Mouse (Mus musculus): ENCODE results near the gene B230118H07Rik. TPM values are rescaled to one million over a fixed set of nuclear protein-coding genes. Genes with fewer than 3 reads are reported as not detected.
A peak's percentile ranks its signal among the peaks of the same experiment; 100 is the strongest.

B230118H07Rik gene
- polyA plus RNA-seq, 1 experiment: 32.8 TPM

- Histone ChIP-seq H3K4me3 (replicated peaks; ENCODE audit: control insufficient read depth, low read depth, low read length) (no peak overlapping the region), H3K27ac (ENCODE audit: control insufficient read depth, insufficient read depth, low read depth, low read length, poor library complexity) (no peak overlapping the region), H3K4me1 (ENCODE audit: control insufficient read depth, insufficient read depth, low read length) (no peaks in the 10 kb centered on the region; the same call in 1 of the 2 replicates)
- TF ChIP-seq CTCF (IDR thresholded peaks at IDR 0.05; ENCODE audit: control insufficient read depth, insufficient read depth, low read length): no peak
- no peak for TF ChIP-seq POLR2A (IDR thresholded peaks at IDR 0.05; ENCODE audit: borderline replicate concordance, control insufficient read depth, low read depth, low read length)
Measured at GRCm38 (mm10) chr2:101627227-101627626, 22.1 kb downstream of the B230118H07Rik start.

DNA sequence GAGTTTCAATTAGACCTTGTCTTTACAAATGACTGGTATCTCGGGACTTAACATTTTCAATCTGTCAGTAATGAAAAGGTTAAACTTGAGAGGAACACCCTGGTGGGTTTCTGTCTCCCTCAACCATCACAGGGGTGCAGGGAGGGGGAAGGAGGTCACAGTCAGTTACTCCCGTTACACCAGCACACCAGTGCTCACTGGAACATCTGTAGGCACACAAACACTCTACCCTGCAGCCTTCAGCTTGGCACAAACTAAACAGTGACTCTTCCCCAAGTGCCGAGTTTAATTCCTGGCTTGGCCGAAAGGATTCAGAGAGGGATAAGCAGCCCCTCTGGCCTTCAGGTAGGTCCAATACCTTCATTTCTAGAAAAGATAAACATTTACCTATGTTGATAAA, 24.8 kb downstream of the B230118H07Rik start, which contains the start of gene Rag2:
TSS of gene Rag2 (plus strand) at position 193 of the 400 bp plus-strand sequence.
- WGBS: 23% methylated on average over 4 of the region's 4 CpGs
- Histone ChIP-seq H3K27ac (ENCODE audit: control insufficient read depth, insufficient read depth, low read depth, low read length, poor library complexity) (peak within 1 kb of the TSS; percentile 46; the same call in 1 of the 2 replicates), H3K4me1 (ENCODE audit: control insufficient read depth, insufficient read depth, low read length) (peaks cover 2% of the 10 kb centered on the region; the same call in 1 of the 2 replicates), H3K4me3 (replicated peaks; ENCODE audit: control insufficient read depth, low read depth, low read length) (peak within 1 kb of the TSS; percentile 45)
- no peak for TF ChIP-seq POLR2A (IDR thresholded peaks at IDR 0.05; ENCODE audit: borderline replicate concordance, control insufficient read depth, low read depth, low read length)
- no peak for TF ChIP-seq CTCF (IDR thresholded peaks at IDR 0.05; ENCODE audit: control insufficient read depth, insufficient read depth, low read length)

DNA sequence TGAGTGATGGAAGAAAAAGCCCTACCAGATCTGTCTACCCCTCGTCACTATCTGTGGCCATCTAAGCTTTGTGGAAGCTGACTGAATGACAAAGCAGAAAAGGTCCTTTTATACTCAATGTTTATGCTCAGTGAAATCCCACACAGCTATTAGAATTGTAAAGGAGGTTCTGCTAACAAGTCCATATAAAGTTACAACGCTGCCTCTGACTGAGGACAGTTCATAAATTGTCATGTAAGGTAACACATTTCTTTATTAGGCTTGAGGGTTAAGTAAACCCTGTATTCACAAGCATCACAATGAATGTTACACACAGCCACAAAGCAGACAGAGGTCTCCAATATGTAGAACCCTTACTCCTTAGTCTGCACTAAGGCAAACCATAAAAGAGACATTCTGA, 25.3 kb downstream of the B230118H07Rik start:
- Histone ChIP-seq H3K4me3 (replicated peaks; ENCODE audit: control insufficient read depth, low read depth, low read length) (no peak overlapping the region), H3K27ac (ENCODE audit: control insufficient read depth, insufficient read depth, low read depth, low read length, poor library complexity) (no peak overlapping the region), H3K4me1 (ENCODE audit: control insufficient read depth, insufficient read depth, low read length) (peaks cover 2% of the 10 kb centered on the region; the same call in 1 of the 2 replicates)
- TF ChIP-seq CTCF (IDR thresholded peaks at IDR 0.05; ENCODE audit: control insufficient read depth, insufficient read depth, low read length) (no peak), POLR2A (IDR thresholded peaks at IDR 0.05; ENCODE audit: borderline replicate concordance, control insufficient read depth, low read depth, low read length) (no peak)
- WGBS: 19% methylated on average over 2 of the region's 2 CpGs

GRCm38 (mm10) chr2:101623042-101623441, 26.3 kb downstream of the B230118H07Rik start:
- no peak overlapping the region for H3K4me3 ChIP-seq (replicated peaks; ENCODE audit: control insufficient read depth, low read depth, low read length)
- TF ChIP-seq POLR2A (IDR thresholded peaks at IDR 0.05; ENCODE audit: borderline replicate concordance, control insufficient read depth, low read depth, low read length) (no peak), CTCF (IDR thresholded peaks at IDR 0.05; ENCODE audit: control insufficient read depth, insufficient read depth, low read length) (no peak)
- 32% methylated on average over 2 of the region's 2 CpGs for WGBS
- H3K4me1 ChIP-seq (ENCODE audit: control insufficient read depth, insufficient read depth, low read length): peaks cover 2% of the 10 kb centered on the region; the same call in 1 of the 2 replicates
- H3K27ac ChIP-seq (ENCODE audit: control insufficient read depth, insufficient read depth, low read depth, low read length, poor library complexity): no peak overlapping the region

DNA sequence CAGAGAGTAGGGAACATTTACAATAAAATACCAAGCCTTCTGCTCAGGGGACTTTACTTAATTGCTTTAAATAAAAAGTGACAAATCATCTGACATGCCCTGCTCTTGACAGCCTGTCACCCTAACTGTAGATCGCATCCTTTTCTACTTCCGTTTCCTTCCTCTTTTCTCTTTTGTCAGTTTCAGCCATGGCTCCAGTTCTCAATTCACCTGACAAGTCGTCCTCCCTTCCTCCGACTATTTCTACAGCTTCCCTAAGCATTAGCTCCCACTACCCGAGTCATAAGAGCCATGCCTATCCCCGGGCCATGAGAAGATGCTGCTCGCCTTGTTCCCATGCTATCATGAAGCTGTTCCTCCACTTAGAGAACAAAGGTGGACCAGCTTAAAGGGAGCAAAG, 27.7 kb downstream of the B230118H07Rik start:
- H3K4me3 ChIP-seq (replicated peaks; ENCODE audit: control insufficient read depth, low read depth, low read length): no peak overlapping the region
- H3K27ac ChIP-seq (ENCODE audit: control insufficient read depth, insufficient read depth, low read depth, low read length, poor library complexity): no peak overlapping the region
- peaks cover 2% of the 10 kb centered on the region; the same call in 1 of the 2 replicates for H3K4me1 ChIP-seq (ENCODE audit: control insufficient read depth, insufficient read depth, low read length)
- TF ChIP-seq POLR2A (IDR thresholded peaks at IDR 0.05; ENCODE audit: borderline replicate concordance, control insufficient read depth, low read depth, low read length): no peak
- TF ChIP-seq CTCF (IDR thresholded peaks at IDR 0.05; ENCODE audit: control insufficient read depth, insufficient read depth, low read length): no peak
- WGBS: 8% methylated on average over 7 of the region's 7 CpGs

DNA sequence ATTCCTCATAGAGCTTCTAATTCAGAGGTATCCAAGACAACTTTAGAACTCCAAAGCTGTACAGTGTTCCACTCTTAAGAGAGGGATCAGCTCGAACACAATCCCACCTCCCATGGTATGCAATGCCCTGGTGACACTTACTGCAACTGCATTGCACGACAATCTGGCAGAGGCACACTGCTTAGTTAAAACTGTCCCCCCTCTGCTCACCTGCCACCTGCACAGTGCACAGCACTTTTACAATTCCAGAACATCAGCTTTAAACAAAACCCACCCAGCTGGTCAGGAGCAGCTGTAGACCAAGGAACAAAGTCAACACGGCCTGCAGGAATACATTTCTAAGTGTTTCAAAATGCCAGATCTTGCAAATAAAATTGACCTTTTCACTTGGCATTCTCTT, 28.4 kb downstream of the B230118H07Rik start:
- Histone ChIP-seq H3K4me3 (replicated peaks; ENCODE audit: control insufficient read depth, low read depth, low read length) (no peak overlapping the region), H3K27ac (ENCODE audit: control insufficient read depth, insufficient read depth, low read depth, low read length, poor library complexity) (no peak overlapping the region), H3K4me1 (ENCODE audit: control insufficient read depth, insufficient read depth, low read length) (peaks cover 2% of the 10 kb centered on the region; the same call in 1 of the 2 replicates)
- TF ChIP-seq CTCF (IDR thresholded peaks at IDR 0.05; ENCODE audit: control insufficient read depth, insufficient read depth, low read length): no peak
- 41% methylated on average over 3 of the region's 3 CpGs for WGBS

- WGBS: 21% methylated on average over 4 of the region's 4 CpGs
- Histone ChIP-seq H3K4me3 (replicated peaks; ENCODE audit: control insufficient read depth, low read depth, low read length) (no peak overlapping the region), H3K27ac (ENCODE audit: control insufficient read depth, insufficient read depth, low read depth, low read length, poor library complexity) (no peak overlapping the region), H3K4me1 (ENCODE audit: control insufficient read depth, insufficient read depth, low read length) (peaks cover 2% of the 10 kb centered on the region; the same call in 1 of the 2 replicates)
- no peak for TF ChIP-seq POLR2A (IDR thresholded peaks at IDR 0.05; ENCODE audit: borderline replicate concordance, control insufficient read depth, low read depth, low read length)
- TF ChIP-seq CTCF (IDR thresholded peaks at IDR 0.05; ENCODE audit: control insufficient read depth, insufficient read depth, low read length): no peak
Measured at GRCm38 (mm10) chr2:101618373-101618772, 31.0 kb downstream of the B230118H07Rik start.

GRCm38 (mm10) chr2:101615464-101616305, 33.6 kb downstream of the B230118H07Rik start:
- WGBS: 60% methylated on average over 10 of the region's 10 CpGs
- Histone ChIP-seq H3K4me1 (ENCODE audit: control insufficient read depth, insufficient read depth, low read length) (no peaks in the 10 kb centered on the region), H3K27ac (ENCODE audit: control insufficient read depth, insufficient read depth, low read depth, low read length, poor library complexity) (no peak overlapping the region), H3K4me3 (replicated peaks; ENCODE audit: control insufficient read depth, low read depth, low read length) (no peak overlapping the region)
- no peak for TF ChIP-seq POLR2A (IDR thresholded peaks at IDR 0.05; ENCODE audit: borderline replicate concordance, control insufficient read depth, low read depth, low read length)
- no peak for TF ChIP-seq CTCF (IDR thresholded peaks at IDR 0.05; ENCODE audit: control insufficient read depth, insufficient read depth, low read length)
